ENCODE assay signal across 8 mouse cellular contexts in genomic region chr6:125572291-125573188, GRCm38 (mm10). TPM values are rescaled to one million over a fixed set of nuclear protein-coding genes. Genes with fewer than 3 reads are reported as not detected.
DNase-seq lines count a peak whose midpoint lies in the region; ATAC-seq lines count a peak whose summit lies in the region.

No protein-coding gene starts in this region.

- H3K4me3 ChIP-seq in hindbrain, embryonic 10.5 days, result peak overlapping the region; percentile 49
- peak overlapping the region; percentile 49 for H3K4me3 ChIP-seq in lung, embryonic 16.5 days (ENCODE audit: low read length)

- peaks cover 20% of the 10 kb centered on the region for H3K4me1 ChIP-seq in hindbrain, embryonic 10.5 days (replicated peaks)
- H3K4me1 ChIP-seq in lung, embryonic 16.5 days (replicated peaks; ENCODE audit: control insufficient read depth, insufficient read depth, low read length), result peaks cover 18% of the 10 kb centered on the region

- H3K36me3 ChIP-seq in hindbrain, embryonic 10.5 days, result no peaks in the 10 kb centered on the region
- no peaks in the 10 kb centered on the region for H3K36me3 ChIP-seq in lung, embryonic 16.5 days (ENCODE audit: control insufficient read depth, insufficient read depth, low read length)

- H3K27ac ChIP-seq in hindbrain, embryonic 10.5 days, result peak overlapping the region; percentile 76
- peak overlapping the region; percentile 94 for H3K27ac ChIP-seq in lung, embryonic 16.5 days (ENCODE audit: low read length)

- peak; percentile 15 for DNase-seq in cerebellum, adult 11-12 months
- DNase-seq in frontal cortex, adult 2 months (ENCODE audit: extremely low spot score in 1 of 2, low spot score in 1 of 2), result peak; percentile 22 to 70
- DNase-seq in hindbrain, embryonic 10.5 days (ENCODE audit: low spot score), result no peak
- DNase-seq in layer of hippocampus, postnatal 10 days (ENCODE audit: low spot score in 2 of 2), result peak; percentile 73 to 80
- DNase-seq in ovary, postnatal 14 days (ENCODE audit: low spot score), result peak; percentile 70
- peak; percentile 63 for DNase-seq in thymus, postnatal 14 days

- peak overlapping the region; percentile 66 for H3K4me2 ChIP-seq in lung, embryonic 16.5 days (ENCODE audit: low read depth, low read length)

- peak; percentile 44 for ATAC-seq in CD4-positive, CD25-positive, alpha-beta regulatory T cell, adult 4 months
- peak; percentile 57 for ATAC-seq in lung, embryonic 16.5 days (ENCODE audit: low read depth)

- peak overlapping the region; percentile 64 for H3K9ac ChIP-seq in lung, embryonic 16.5 days (ENCODE audit: low read length)

- H3K27me3 ChIP-seq in hindbrain, embryonic 10.5 days (ENCODE audit: insufficient read depth, poor library complexity, severe bottlenecking), result no peaks in the 10 kb centered on the region; the same call in 1 of the 2 replicates
- no peaks in the 10 kb centered on the region for H3K27me3 ChIP-seq in lung, embryonic 16.5 days (ENCODE audit: control insufficient read depth, insufficient read depth, low read depth, low read length)

- WGBS in hindbrain, embryonic 10.5 days, result 49% methylated on average over 18 of the region's 18 CpGs
- WGBS in lung, embryonic 16.5 days, result 21% methylated on average over 18 of the region's 18 CpGs

- H3K9me3 ChIP-seq in hindbrain, embryonic 10.5 days, result no peaks in the 10 kb centered on the region
- H3K9me3 ChIP-seq in lung, embryonic 16.5 days (ENCODE audit: control insufficient read depth, low read length), result no peaks in the 10 kb centered on the region

RNA-seq across cellular contexts. Expression of gene Vwf, which starts 26.0 kb away (rescaled TPM):
- not detected for polyA plus RNA-seq in CD4-positive, CD25-positive, alpha-beta regulatory T cell, adult 4 months (2017; shearing (Covaris generic))
- 20.2 and 21.5 TPM in 2 replicates for polyA plus RNA-seq in frontal cortex, adult 2 months (2012; rRNA removed)
- 3.9 and 7.1 TPM in 2 replicates for polyA plus RNA-seq in hindbrain, embryonic 10.5 days (2016; fragmentation: Nextera tagmentation; extraction: Ambion mirVana)
- 10 to 100 TPM; 22.1 to 29.0 TPM for total RNA-seq in layer of hippocampus, postnatal 10 days (2021)
- polyA plus RNA-seq in lung, embryonic 16.5 days (2015; fragmentation: Nextera tagmentation; extraction: Ambion mirVana), result 21.6 and 22.2 TPM in 2 replicates
